Mouse (Mus musculus): Measurements from ENCODE around the gene Gm20662. TPM values are rescaled to one million over a fixed set of nuclear protein-coding genes. Genes with fewer than 3 reads are reported as not detected.
A peak's percentile ranks its signal among the peaks of the same experiment; 100 is the strongest.

Gene Gm20662
- polyA plus RNA-seq, 1 experiment from 2014 or later, result 0.39 TPM

DNA sequence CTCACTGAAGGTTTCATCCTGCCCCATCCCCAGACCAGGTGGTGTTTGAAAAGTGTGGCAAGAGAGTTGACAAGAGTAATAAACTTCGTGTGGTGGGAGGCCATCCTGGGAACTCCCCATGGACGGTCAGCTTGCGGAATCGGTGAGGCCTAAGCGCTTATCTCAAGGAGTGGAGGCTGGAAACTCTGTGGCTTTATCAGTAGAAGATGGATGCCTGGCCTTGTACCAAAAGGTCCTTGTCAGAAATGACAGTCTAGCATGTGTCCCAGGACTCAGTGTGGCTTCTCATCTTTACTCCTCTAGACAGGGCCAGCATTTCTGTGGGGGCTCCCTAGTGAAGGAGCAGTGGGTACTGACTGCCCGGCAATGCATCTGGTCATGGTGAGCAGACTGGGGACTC, 87.4 kb downstream of the Gm20662 start:
- 80% methylated on average over 6 of the region's 6 CpGs for WGBS
- H3K27me3 ChIP-seq (ENCODE audit: control insufficient read depth, insufficient read depth, low read length), result peaks cover 22% of the 10 kb centered on the region
- ATAC-seq (replicated peaks; ENCODE audit: low FRiP score) (no peak), DNase-seq (ENCODE audit: low spot score) (no peak)
- H3K27ac ChIP-seq (ENCODE audit: low read depth, low read length), result no peak overlapping the region
- no peak overlapping the region for H3K9ac ChIP-seq (ENCODE audit: low read length)
- no peaks in the 10 kb centered on the region for H3K9me3 ChIP-seq (ENCODE audit: control insufficient read depth, low read length)
- no peak overlapping the region for H3K4me2 ChIP-seq (ENCODE audit: low read depth, low read length, severe bottlenecking)
- peaks cover 8% of the 10 kb centered on the region; the same call in 1 of the 2 replicates for H3K36me3 ChIP-seq (ENCODE audit: control insufficient read depth, insufficient read depth, low read length)
- peaks cover 4% of the 10 kb centered on the region; the same call in 1 of the 2 replicates for H3K4me1 ChIP-seq (replicated peaks; ENCODE audit: control insufficient read depth, insufficient read depth, low read length)
- H3K4me3 ChIP-seq (ENCODE audit: low read depth, low read length), result no peak overlapping the region

DNA sequence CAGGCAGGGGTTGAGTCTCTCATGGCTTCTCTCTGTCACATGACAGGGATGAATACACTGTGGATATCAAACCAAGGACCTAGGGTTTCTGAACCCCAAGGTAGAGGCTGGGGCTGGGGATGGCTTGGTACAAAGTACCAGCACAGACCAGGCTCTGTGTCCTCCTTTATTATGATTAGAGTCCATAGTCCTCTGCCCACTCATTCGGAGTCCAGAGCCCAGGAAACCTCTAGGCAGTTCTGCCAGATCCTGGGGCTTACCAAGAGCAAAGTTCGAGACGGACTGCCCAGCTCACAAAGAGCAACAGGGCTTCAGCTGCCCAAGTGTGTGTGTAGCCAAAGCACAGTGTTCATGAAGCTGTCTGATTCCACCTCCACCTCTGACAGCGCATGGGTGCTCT, 89.1 kb downstream of the Gm20662 start:
- Histone ChIP-seq H3K4me2 (ENCODE audit: low read depth, low read length, severe bottlenecking) (no peak overlapping the region), H3K4me3 (ENCODE audit: low read depth, low read length) (no peak overlapping the region)
- WGBS, result 95% methylated on average over 4 of the region's 4 CpGs

DNA sequence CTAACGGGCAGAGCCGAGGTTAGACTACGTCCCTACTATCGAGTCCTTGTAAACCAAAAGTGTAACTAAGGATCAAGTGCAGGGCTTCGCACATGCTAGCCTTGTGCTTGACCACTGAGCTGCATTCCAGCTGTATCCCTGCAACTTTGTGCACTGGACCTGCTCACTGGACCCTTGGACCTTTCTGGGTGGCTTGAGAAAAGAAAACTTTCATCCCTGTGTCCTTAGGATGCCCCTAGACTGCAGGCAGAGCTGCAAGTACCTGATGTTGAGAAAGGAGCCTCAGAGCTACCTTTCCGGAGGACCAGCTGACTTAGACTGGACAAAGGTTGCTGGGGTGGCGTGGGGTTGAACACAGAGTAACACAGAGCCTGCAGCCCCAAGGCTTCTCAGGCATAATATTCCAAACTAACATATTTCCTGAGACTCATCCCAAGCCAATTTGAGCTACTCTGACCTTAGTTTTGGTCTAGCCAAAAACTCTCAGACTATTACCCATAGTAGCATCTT, 94.5 kb downstream of the Gm20662 start:
- Histone ChIP-seq H3K9ac (ENCODE audit: low read length) (no peak overlapping the region), H3K4me2 (ENCODE audit: low read depth, low read length, severe bottlenecking) (no peak overlapping the region), H3K9me3 (ENCODE audit: control insufficient read depth, low read length) (no peaks in the 10 kb centered on the region), H3K4me1 (replicated peaks; ENCODE audit: control insufficient read depth, insufficient read depth, low read length) (peaks cover 6% of the 10 kb centered on the region; the same call in 1 of the 2 replicates), H3K27me3 (ENCODE audit: control insufficient read depth, insufficient read depth, low read length) (no peaks in the 10 kb centered on the region), H3K27ac (ENCODE audit: low read depth, low read length) (no peak overlapping the region), H3K4me3 (ENCODE audit: low read depth, low read length) (no peak overlapping the region), H3K36me3 (ENCODE audit: control insufficient read depth, insufficient read depth, low read length) (peaks cover 10% of the 10 kb centered on the region; the same call in 1 of the 2 replicates)
- DNase-seq (ENCODE audit: low spot score), result no peak
- 96% methylated on average over 7 of the region's 7 CpGs for WGBS
- no peak for ATAC-seq (replicated peaks; ENCODE audit: low FRiP score)

More for the DNA sequence above, 89.1 kb downstream of the Gm20662 start:
- Histone ChIP-seq H3K9me3 (ENCODE audit: control insufficient read depth, low read length) (no peaks in the 10 kb centered on the region), H3K27ac (ENCODE audit: low read depth, low read length) (no peak overlapping the region), H3K9ac (ENCODE audit: low read length) (no peak overlapping the region), H3K4me1 (replicated peaks; ENCODE audit: control insufficient read depth, insufficient read depth, low read length) (no peaks in the 10 kb centered on the region), H3K27me3 (ENCODE audit: control insufficient read depth, insufficient read depth, low read length) (peaks cover 22% of the 10 kb centered on the region), H3K36me3 (ENCODE audit: control insufficient read depth, insufficient read depth, low read length) (peaks cover 10% of the 10 kb centered on the region; the same call in 1 of the 2 replicates)
- DNase-seq (ENCODE audit: low spot score), result no peak
- ATAC-seq (replicated peaks; ENCODE audit: low FRiP score), result no peak

DNA sequence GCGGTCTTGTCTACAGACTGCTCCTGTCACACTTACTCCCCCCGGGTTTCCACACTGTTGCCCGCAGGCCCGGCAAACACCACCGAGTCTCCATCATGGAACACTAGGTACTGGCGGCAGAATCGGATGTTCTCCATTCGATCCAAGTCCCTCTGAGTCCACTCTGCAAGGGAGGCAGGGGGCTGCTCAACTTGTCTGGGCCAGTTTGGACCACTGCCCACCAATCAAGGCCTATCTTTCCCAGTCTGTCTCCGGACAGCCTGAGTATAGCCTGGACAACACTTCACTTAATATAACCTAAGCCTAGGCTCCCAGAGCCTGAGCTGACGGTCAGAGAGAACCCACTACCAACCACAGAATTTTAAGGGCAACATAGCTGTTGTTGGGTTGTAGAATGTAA, 97.4 kb downstream of the Gm20662 start:
- ATAC-seq (replicated peaks; ENCODE audit: low FRiP score) (no peak), DNase-seq (ENCODE audit: low spot score) (no peak)
- Histone ChIP-seq H3K9ac (ENCODE audit: low read length) (peak overlapping the region; percentile 84), H3K36me3 (ENCODE audit: control insufficient read depth, insufficient read depth, low read length) (peaks cover 2% of the 10 kb centered on the region; the same call in 1 of the 2 replicates), H3K9me3 (ENCODE audit: control insufficient read depth, low read length) (no peaks in the 10 kb centered on the region), H3K4me1 (replicated peaks; ENCODE audit: control insufficient read depth, insufficient read depth, low read length) (peaks cover 8% of the 10 kb centered on the region; the same call in 1 of the 2 replicates), H3K27ac (ENCODE audit: low read depth, low read length) (no peak overlapping the region), H3K27me3 (ENCODE audit: control insufficient read depth, insufficient read depth, low read length) (no peaks in the 10 kb centered on the region), H3K4me2 (ENCODE audit: low read depth, low read length, severe bottlenecking) (peak overlapping the region; percentile 90), H3K4me3 (ENCODE audit: low read depth, low read length) (peak overlapping the region; percentile 80)
- WGBS, result 71% methylated on average over 10 of the region's 10 CpGs

DNA sequence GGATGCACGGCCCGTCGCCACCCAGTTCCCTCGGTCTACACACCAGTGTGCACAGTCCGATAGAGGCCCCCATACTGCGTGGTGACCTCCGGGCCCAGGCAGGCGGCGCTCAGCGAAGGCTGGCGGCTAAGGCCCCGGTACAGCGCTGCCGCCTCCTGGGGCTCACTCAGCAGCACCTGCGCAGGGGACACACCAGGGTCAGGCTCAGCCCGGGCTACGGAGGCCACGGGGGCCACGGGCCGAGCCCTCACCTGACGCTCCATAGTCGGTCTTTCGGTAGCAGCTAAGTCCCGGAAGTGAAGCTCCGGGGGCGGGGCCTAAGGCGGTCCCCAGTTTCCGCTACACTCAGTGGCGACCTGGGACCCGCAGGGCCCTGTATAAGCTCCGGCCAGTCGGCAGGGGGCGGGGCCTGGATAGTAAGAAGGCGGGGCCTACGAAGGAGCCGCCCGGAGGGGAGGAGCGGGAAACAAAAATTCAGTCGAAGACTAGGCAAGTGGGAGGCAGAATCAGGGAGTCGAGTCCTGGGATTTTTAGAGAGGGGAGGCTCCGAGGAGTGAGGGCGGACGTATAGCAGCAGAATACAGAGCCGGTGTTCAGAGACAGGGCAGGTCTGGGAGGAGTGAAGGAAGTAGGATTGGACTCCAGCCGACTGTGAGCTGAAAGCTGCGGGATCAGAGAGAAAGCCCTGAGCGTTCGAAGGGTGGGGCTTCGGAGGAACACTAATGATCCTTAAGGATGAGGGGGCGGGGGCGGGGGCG, 98.2 kb downstream of the Gm20662 start, which contains the start of gene Apeh:
Gene Apeh, minus strand, starts transcription at position 423 of the 758 bp plus-strand sequence.
- WGBS, result under 1% methylated on average over 52 of the region's 52 CpGs
- H3K4me1 ChIP-seq (replicated peaks; ENCODE audit: control insufficient read depth, insufficient read depth, low read length), result peaks cover 8% of the 10 kb centered on the region; the same call in 1 of the 2 replicates
- H3K4me2 ChIP-seq (ENCODE audit: low read depth, low read length, severe bottlenecking), result peak within 1 kb of the TSS; percentile 90
- H3K36me3 ChIP-seq (ENCODE audit: control insufficient read depth, insufficient read depth, low read length), result 0 out of 2 replicates have a peak, but pooled peaks cover 2% of the 10 kb centered on the region
- H3K9ac ChIP-seq (ENCODE audit: low read length), result peak within 1 kb of the TSS; percentile 84
- ATAC-seq (replicated peaks; ENCODE audit: low FRiP score), result peak; percentile 96
- no peaks in the 10 kb centered on the region for H3K9me3 ChIP-seq (ENCODE audit: control insufficient read depth, low read length)
- peak within 1 kb of the TSS; percentile 80 for H3K4me3 ChIP-seq (ENCODE audit: low read depth, low read length)
- H3K27me3 ChIP-seq (ENCODE audit: control insufficient read depth, insufficient read depth, low read length), result no peaks in the 10 kb centered on the region
- DNase-seq (ENCODE audit: low spot score), result peak; percentile 98
- H3K27ac ChIP-seq (ENCODE audit: low read depth, low read length), result peak within 1 kb of the TSS; percentile 59; the same call in 1 of the 2 replicates

Small RNAs within 50 kb of the gene (microRNA-seq; reads per million reads assigned to microRNA genes)
- not detected for gene Mir7088 (ENCODE audit: insufficient number of aligned reads)

Other genes with a start within 250 kb of the Gm20662 start
- gene Rbm5, start 225.4 kb upstream of the Gm20662 start, polyA plus RNA-seq (2014; fragmentation: Nextera tagmentation; extraction: Ambion mirVana), result 198 and 206 TPM in 2 replicates
- gene Rbm6, start 123.1 kb upstream of the Gm20662 start, polyA plus RNA-seq (2014; fragmentation: Nextera tagmentation; extraction: Ambion mirVana), result 112 and 119 TPM in 2 replicates
- gene Mon1a, start 108.2 kb upstream of the Gm20662 start, polyA plus RNA-seq (2014; fragmentation: Nextera tagmentation; extraction: Ambion mirVana), result 14.7 and 14.9 TPM in 2 replicates
- 0.36 and 0.43 TPM in 2 replicates for gene Mst1r, start 89.5 kb upstream of the Gm20662 start, polyA plus RNA-seq (2014; fragmentation: Nextera tagmentation; extraction: Ambion mirVana)
- gene Actl11, start 67.9 kb upstream of the Gm20662 start, polyA plus RNA-seq (2014; fragmentation: Nextera tagmentation; extraction: Ambion mirVana), result not detected in 2 replicates
- 7.4 and 8.0 TPM in 2 replicates for gene Camkv, start 60.7 kb upstream of the Gm20662 start, polyA plus RNA-seq (2014; fragmentation: Nextera tagmentation; extraction: Ambion mirVana)
- 38.2 and 39.7 TPM in 2 replicates for gene Traip, start 46.2 kb upstream of the Gm20662 start, polyA plus RNA-seq (2014; fragmentation: Nextera tagmentation; extraction: Ambion mirVana)
- gene Uba7, start 20.8 kb upstream of the Gm20662 start, polyA plus RNA-seq (2014; fragmentation: Nextera tagmentation; extraction: Ambion mirVana), result 7.9 and 8.4 TPM in 2 replicates
- 1.0 and 1.7 TPM in 2 replicates for gene Gm20661, start 13.3 kb upstream of the Gm20662 start, polyA plus RNA-seq (2014; fragmentation: Nextera tagmentation; extraction: Ambion mirVana)
- gene Inka1, start 10.5 kb upstream of the Gm20662 start, polyA plus RNA-seq (2014; fragmentation: Nextera tagmentation; extraction: Ambion mirVana), result 22.8 and 26.5 TPM in 2 replicates
- gene Cdhr4, start 3.9 kb upstream of the Gm20662 start, polyA plus RNA-seq (2014; fragmentation: Nextera tagmentation; extraction: Ambion mirVana), result 1.9 and 3.4 TPM in 2 replicates
- 41.1 and 43.3 TPM in 2 replicates for gene Ip6k1, start 6.2 kb downstream of the Gm20662 start, polyA plus RNA-seq (2014; fragmentation: Nextera tagmentation; extraction: Ambion mirVana)
- 19.9 and 20.7 TPM in 2 replicates for gene Gmppb, start 52.9 kb downstream of the Gm20662 start, polyA plus RNA-seq (2014; fragmentation: Nextera tagmentation; extraction: Ambion mirVana)
- 2.4 and 2.7 TPM in 2 replicates for gene Amigo3, start 56.8 kb downstream of the Gm20662 start, polyA plus RNA-seq (2014; fragmentation: Nextera tagmentation; extraction: Ambion mirVana)
- 0.28 and 0.56 TPM in 2 replicates for gene Mst1, start 84.1 kb downstream of the Gm20662 start, polyA plus RNA-seq (2014; fragmentation: Nextera tagmentation; extraction: Ambion mirVana)
- gene Rnf123, start 87.0 kb downstream of the Gm20662 start, polyA plus RNA-seq (2014; fragmentation: Nextera tagmentation; extraction: Ambion mirVana), result 34.7 and 37.0 TPM in 2 replicates
- gene Apeh, start 98.3 kb downstream of the Gm20662 start, polyA plus RNA-seq (2014; fragmentation: Nextera tagmentation; extraction: Ambion mirVana), result 53.3 and 61.5 TPM in 2 replicates
- 2.5 and 3.0 TPM in 2 replicates for gene Bsn, start 194.0 kb downstream of the Gm20662 start, polyA plus RNA-seq (2014; fragmentation: Nextera tagmentation; extraction: Ambion mirVana)

Measured in forebrain, embryonic 11.5 days (tissue).